Mouse (Mus musculus): ENCODE results near the gene Dab1.

DNA sequence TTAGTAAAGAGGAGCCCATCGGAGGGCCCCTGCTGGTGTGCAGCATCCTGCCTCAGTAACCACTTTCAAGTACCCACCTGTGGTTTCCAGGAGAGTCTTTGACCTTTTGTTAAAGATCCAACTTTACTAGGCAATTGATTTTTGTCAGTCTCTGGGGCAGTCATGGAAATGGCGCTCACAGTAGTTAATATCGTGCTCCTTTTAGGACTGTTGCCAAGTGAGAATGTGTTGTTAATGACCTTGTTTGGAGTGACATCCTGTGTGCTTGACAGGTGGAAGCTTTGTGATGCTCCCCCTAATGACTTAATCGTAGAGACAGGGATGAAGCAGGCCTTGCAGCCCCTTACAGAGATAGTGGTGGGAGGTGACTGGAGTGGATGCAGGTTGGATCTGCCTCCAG lies 1151.2 kb downstream of the Dab1 start:
- TF ChIP-seq EP300 (IDR thresholded peaks at IDR 0.05; ENCODE audit: low read depth): no peak
- no peak for TF ChIP-seq CTCF (IDR thresholded peaks at IDR 0.05; ENCODE audit: low read depth)
